Mouse (Mus musculus): Measurements from ENCODE around the gene C1ra. TPM values are rescaled to one million over a fixed set of nuclear protein-coding genes. Genes with fewer than 3 reads are reported as not detected.
"Not testable (repeated sequence)": the region's sequence is repeated elsewhere in the genome, so short reads cannot be mapped to it uniquely, and the experiment has no call there.

The C1ra gene
- total RNA-seq, 2 experiments from 2014 or later, result 0.72 to 0.86 TPM

- Histone ChIP-seq H3K4me3 (no peak overlapping the region), H3K27ac (no peak overlapping the region)
- no peak for DNase-seq (ENCODE audit: low spot score in 2 of 2)
- no peak for TF ChIP-seq CTCF (conservative IDR thresholded peaks at IDR 0.05)
These were observed 18.9 kb downstream of the C1ra start for GRCm38 (mm10) chr6:124531077-124531476.

DNA sequence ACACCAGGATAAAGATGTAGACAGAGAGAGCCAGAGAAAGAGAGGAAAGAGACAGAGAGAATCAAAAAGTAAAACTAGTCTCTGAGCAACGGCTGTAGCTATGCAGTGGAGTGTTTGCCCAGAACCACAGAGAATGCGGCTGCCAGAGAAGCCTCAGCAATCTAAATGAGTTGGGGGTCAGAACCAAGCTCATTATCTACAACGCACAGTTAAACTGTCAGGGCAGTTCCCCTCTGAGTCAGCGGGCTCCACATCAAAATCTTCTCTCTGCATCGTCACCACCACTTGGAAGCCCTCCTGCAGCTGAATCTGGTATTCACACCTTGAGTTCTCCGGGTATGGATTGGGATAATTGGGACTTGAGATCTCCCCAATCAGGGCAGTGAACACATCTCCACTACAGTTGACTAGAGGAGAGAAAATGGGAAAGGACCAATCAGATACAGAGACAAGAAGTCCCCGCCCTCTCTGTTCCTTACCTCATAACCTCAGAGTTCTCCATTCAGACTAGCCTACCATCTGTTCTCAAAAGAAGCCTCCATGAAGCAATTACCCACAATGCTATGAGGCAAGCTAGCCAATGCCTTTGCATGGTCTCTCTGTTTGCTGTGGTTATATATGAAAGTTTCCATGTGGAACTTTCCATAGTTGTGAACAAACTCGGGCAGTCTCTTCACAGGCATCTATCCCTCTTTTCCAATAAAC lies 24.1 kb downstream of the C1ra start:
- not testable (repeated sequence) for DNase-seq (ENCODE audit: low spot score in 2 of 2); H3K27ac ChIP-seq; H3K4me3 ChIP-seq

DNA sequence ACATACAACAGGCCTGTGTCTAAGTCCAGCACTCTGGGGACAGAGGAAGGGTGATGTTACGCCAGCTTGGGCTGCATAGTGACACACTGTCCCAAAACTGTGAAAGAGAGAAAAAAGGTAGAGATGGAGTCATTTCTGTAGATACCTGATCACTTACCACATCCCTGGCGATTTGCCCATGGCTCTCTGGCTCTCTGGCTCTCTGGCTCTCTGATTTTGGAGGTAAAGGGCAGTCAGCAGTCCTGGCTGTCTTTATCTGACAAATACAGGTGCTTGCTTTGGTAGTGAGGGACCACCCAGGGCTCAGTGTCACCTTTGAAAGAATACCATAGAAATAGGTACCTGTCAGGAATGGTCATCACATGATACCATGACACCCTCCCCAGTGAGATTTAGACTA lies 29.0 kb downstream of the C1ra start:
- DNase-seq (ENCODE audit: low spot score in 2 of 2); H3K27ac ChIP-seq; H3K4me3 ChIP-seq: not testable (repeated sequence)

- DNase-seq (ENCODE audit: low spot score in 2 of 2), result peak; percentile 19 to 60
- not testable (repeated sequence) for H3K27ac ChIP-seq, H3K4me3 ChIP-seq
- TF ChIP-seq CTCF (conservative IDR thresholded peaks at IDR 0.05), result peak; percentile 76
These were observed 30.1 kb downstream of the C1ra start, which contains the start of gene C1s1 for GRCm38 (mm10) chr6:124542284-124542683. Gene C1s1, minus strand, starts transcription at chr6:124542359.

- Histone ChIP-seq H3K4me3 (no peak overlapping the region), H3K27ac (no peak overlapping the region)
- TF ChIP-seq CTCF (conservative IDR thresholded peaks at IDR 0.05), result peak; percentile 53
- no peak for DNase-seq (ENCODE audit: low spot score in 2 of 2)
These were observed 32.3 kb downstream of the C1ra start for GRCm38 (mm10) chr6:124544466-124544865.

DNA sequence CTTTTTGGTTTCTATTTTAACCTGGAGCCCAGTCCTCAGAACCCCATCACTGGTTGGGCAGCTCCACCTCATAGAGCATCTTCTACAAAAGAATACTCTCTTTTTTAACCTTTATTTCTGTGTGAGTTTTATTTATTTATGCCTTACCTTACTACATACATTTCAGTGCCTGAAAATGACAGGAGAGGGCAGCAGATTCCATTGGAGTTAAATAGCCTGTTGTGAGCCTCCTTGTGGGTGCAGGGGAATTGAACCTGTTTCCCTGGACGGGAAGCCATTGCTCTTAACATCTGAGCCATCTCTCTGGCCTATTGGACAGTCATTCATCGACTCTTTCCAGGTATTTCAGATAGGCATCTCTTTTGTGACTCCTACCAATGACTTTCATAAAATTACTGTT lies 33.2 kb downstream of the C1ra start:
- no peak for DNase-seq (ENCODE audit: low spot score in 2 of 2)
- Histone ChIP-seq H3K27ac (no peak overlapping the region), H3K4me3 (no peak overlapping the region)
- TF ChIP-seq CTCF (conservative IDR thresholded peaks at IDR 0.05), result peak; percentile 62

DNA sequence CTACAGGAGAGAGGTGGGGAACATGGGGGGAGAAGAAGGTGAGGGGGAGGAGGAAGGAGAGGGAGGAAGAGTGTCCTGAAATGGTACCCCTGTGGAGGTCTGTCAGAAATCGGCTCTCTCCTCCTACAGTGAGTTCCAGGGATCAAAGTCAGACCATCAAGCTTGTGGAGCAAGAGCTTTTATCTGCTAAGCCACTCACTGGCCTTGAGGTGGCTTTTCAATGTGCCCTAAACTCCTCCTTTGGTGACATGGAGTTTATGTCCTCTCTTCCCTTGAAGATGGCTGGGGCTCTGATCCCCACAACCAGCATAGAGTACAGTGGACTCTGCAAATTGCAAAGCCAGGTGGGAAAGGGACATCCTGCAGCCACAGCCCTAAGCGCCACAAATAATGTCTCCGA lies 35.8 kb downstream of the C1ra start:
- H3K27ac ChIP-seq; H3K4me3 ChIP-seq; DNase-seq (ENCODE audit: low spot score in 2 of 2): not testable (repeated sequence)

GRCm38 (mm10) chr6:124549023-124549550 lies 36.9 kb downstream of the C1ra start:
- no peak overlapping the region for H3K27ac ChIP-seq
- TF ChIP-seq CTCF (conservative IDR thresholded peaks at IDR 0.05), result no peak

DNA sequence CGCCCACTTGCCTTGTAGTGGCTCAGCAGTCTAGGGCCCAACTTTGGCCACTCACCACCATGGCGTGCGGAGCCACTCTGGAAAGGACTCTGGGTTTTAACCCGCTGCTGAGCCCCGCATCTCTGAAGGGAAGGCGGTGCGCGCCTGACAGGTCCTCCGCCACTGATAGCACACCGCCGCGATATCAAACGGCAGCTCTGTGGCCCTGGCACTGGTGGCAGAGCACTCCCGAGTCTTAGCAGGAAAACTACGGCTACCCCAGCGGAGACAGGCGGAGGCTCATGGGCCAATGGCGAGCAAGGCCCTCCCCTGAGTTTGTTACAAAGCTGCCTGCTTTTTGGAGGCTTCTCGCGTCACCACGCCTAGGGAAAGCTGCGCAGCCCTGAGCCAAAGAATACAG lies 40.6 kb downstream of the C1ra start:
- H3K4me3 ChIP-seq, result no peak overlapping the region
- DNase-seq (ENCODE audit: low spot score in 2 of 2), result no peak
- no peak overlapping the region for H3K27ac ChIP-seq
- TF ChIP-seq CTCF (conservative IDR thresholded peaks at IDR 0.05), result no peak

More at GRCm38 (mm10) chr6:124549023-124549550, 36.9 kb downstream of the C1ra start:
- DNase-seq (ENCODE audit: low spot score in 2 of 2), result no peak
- H3K4me3 ChIP-seq, result no peak overlapping the region

DNA sequence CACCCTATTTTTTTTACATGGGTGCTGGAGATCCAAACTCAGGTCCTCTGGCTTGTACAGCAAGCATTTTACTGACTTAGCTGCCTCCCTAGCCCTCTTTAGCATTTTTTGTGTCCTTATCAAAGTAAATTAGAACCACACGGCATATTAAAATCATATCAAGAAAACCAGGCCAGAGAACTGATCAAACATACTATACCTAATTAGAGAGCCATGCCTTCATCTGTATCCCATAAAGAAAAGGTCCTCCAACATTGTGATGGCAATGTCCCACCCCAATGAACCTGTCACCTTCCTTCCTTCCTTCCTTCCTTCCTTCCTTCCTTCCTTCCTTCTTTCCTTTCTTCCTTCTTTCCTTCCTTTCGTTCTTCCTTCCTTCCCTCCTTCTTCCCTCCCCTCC lies 43.8 kb downstream of the C1ra start:
- not testable (repeated sequence) for DNase-seq (ENCODE audit: low spot score in 2 of 2); H3K4me3 ChIP-seq; H3K27ac ChIP-seq

DNA sequence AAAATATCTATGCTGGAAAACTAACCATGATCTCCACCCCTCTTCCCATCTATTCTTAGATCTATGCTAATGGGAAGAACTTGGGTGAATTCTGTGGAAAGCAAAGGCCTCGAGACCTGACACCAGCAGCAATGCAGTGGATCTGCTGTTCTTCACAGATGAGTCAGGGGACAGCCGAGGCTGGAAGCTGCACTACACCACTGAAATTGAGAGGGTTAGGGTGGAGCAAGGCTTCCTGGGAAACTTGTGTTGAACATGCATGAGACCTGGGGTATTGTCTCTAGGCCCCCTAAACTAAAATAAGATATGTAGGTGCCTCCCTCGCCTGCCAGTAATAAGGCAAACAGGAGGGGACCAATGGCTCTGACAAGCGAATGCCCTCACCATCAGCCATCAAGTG lies 49.0 kb downstream of the C1ra start:
- H3K27ac ChIP-seq; H3K4me3 ChIP-seq; DNase-seq (ENCODE audit: low spot score in 2 of 2): not testable (repeated sequence)

DNA sequence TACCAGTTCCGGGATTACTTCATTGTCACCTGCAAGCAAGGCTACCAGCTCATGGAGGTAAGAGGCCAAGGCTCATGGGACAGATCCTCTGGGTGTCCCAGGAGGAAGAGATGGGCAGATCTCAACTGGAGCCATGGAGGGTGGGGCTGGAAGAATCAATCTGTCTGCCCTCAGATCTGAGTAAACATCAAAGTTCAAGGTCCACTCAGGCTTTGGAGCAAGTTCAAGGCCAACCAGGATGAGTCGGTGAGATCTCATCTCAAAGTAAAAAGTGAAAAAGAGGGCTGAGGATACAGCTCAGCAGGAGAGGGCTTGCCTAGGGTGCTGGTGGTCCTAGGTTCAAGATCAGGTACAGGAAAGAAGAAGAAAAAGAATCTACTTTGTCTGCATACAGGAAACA lies 49.4 kb downstream of the C1ra start:
- not testable (repeated sequence) for DNase-seq (ENCODE audit: low spot score in 2 of 2); H3K27ac ChIP-seq

DNA sequence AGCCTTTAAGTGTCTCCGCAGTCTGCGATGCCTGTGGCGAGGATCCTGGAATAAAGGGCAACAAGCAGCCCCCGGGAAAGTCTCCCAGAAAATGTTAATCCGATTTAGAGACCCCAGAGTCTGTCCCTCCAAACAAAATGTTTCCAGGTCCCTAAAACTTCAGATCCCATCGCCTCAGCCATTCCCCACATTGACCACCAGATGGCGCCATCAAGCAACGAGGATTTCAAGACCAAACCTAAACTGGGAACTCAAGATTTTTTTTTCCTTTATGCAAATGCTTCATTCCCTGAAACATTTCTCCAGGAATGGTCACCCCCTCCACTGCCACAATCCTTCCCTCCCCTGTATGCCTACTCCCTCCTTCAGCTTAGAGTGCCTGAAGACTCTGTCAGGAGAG lies 57.8 kb downstream of the C1ra start, which contains the start of gene C1rb:
C1rb (plus strand) TSS at position 269 of the 400 bp plus-strand sequence.
- DNase-seq (ENCODE audit: low spot score in 2 of 2), result peak; percentile 51 to 77
- Histone ChIP-seq H3K27ac (no peak within 1 kb of the TSS), H3K4me3 (no peak within 1 kb of the TSS)
- TF ChIP-seq CTCF (conservative IDR thresholded peaks at IDR 0.05), result peak; percentile 93

More for the DNA sequence above, 49.4 kb downstream of the C1ra start:
- H3K4me3 ChIP-seq, result not testable (repeated sequence)

Other genes starting within 250 kb of the C1ra start
- gene Cd163, start 207.7 kb upstream of the C1ra start, total RNA-seq (2021), result 1 to 10 TPM; 2.1 to 3.0 TPM
- 10 to 100 TPM; 50.1 to 53.5 TPM for gene Pex5, start 97.3 kb upstream of the C1ra start, total RNA-seq (2021)
- gene Clstn3, start 47.6 kb upstream of the C1ra start, total RNA-seq (2021), result 100 to 1,000 TPM; 265 to 268 TPM
- under 1 TPM; 0.27 to 0.28 TPM for gene C1rl, start 19.3 kb upstream of the C1ra start, total RNA-seq (2021)
- gene C1s1, start 30.0 kb downstream of the C1ra start, total RNA-seq (2021), result 1 to 10 TPM in 1 of 2 experiments, under 1 TPM in 1; 0.79 to 1.2 TPM
- gene C1rb, start 57.9 kb downstream of the C1ra start, total RNA-seq (2021), result not detected
- under 1 TPM; 0.26 to 0.52 TPM for gene C1s2, start 123.7 kb downstream of the C1ra start, total RNA-seq (2021)
- gene Lpcat3, start 150.6 kb downstream of the C1ra start, total RNA-seq (2021), result 10 to 100 TPM; 31.0 to 32.6 TPM
- 10 to 100 TPM; 58.0 to 58.7 TPM for gene Emg1, start 199.8 kb downstream of the C1ra start, total RNA-seq (2021)
- 100 to 1,000 TPM; 121 to 124 TPM for gene Phb2, start 199.9 kb downstream of the C1ra start, total RNA-seq (2021)
- gene Ptpn6, start 226.3 kb downstream of the C1ra start, total RNA-seq (2021), result 1 to 10 TPM; 5.5 to 6.6 TPM
- 100 to 1,000 TPM; 295 to 339 TPM for gene Grcc10, start 229.0 kb downstream of the C1ra start, total RNA-seq (2021)
- gene Gm45234, start 243.6 kb downstream of the C1ra start, total RNA-seq (2021), result not detected
- 100 to 1,000 TPM; 159 to 164 TPM for gene Atn1, start 244.1 kb downstream of the C1ra start, total RNA-seq (2021)

All from layer of hippocampus, adult 2 months (tissue).